Mouse (Mus musculus) MEL (cell line): ENCODE measurements around the gene Ggcx.
"Not testable (repeated sequence)": the region's sequence is repeated elsewhere in the genome, so short reads cannot be mapped to it uniquely, and the experiment has no call there.

ENCODE experiments used
- EP300 ChIP-seq, 2 experiments: IDR thresholded peaks; 2 replicates each; pipeline ENCODE4 v1.6.1; 2011; ENCODE audit warnings: improper control_type of control experiment in 2 of 2, low read length in 2 of 2, low read depth in 1 of 2, mild to moderate bottlenecking in 1 of 2
- HCFC1 ChIP-seq: IDR thresholded peaks from 2 replicates; pipeline ENCODE4 v1.6.1; 2012; ENCODE audit warnings: low read depth, mild to moderate bottlenecking, inconsistent platforms, low read length, improper control_type of control experiment, moderate library complexity
- JUND ChIP-seq: IDR thresholded peaks from 2 replicates; pipeline ENCODE4 v1.6.1; 2011; ENCODE audit warnings: low read depth, mild to moderate bottlenecking, improper control_type of control experiment, low read length
- POLR2A ChIP-seq, 2 experiments: IDR thresholded peaks; 2 replicates each; pipeline ENCODE4 v1.6.1; 2011 to 2012; ENCODE audit warnings: low read length in 2 of 2, mild to moderate bottlenecking in 2 of 2, control low read depth in 1 of 2, improper control_type of control experiment in 1 of 2, low read depth in 1 of 2, moderate library complexity in 1 of 2; ENCODE audit not compliant: control insufficient read depth in 1 of 2, insufficient read depth in 1 of 2, poor library complexity in 1 of 2

DNA sequence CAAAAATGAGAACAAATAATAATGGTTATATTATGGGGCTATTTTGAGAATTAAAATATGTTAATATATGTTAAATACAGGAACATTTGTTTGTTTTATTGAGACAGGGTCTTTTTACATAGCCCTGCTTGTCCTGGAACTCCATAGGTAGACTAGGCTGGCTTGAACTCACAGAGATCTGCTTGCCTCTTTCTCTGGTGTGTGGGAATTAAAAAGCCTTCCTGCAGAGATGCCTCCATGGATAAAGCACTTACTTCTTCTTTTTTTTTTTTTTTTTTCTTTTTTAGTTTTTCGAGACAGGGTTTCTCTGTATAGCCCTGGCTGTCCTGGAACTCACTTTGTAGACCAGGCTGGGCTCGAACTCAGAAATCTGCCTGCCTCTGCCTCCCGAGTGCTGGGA, 64.6 kb downstream of the Ggcx start:
- TF ChIP-seq JUND; HCFC1; POLR2A (IDR thresholded peaks at IDR 0.05; ENCODE audit: control insufficient read depth in 1 of 2, insufficient read depth in 1 of 2, low read depth in 1 of 2, low read length in 2 of 2, poor library complexity in 1 of 2); EP300 (IDR thresholded peaks at IDR 0.05; ENCODE audit: low read depth in 1 of 2, low read length in 2 of 2): not testable (repeated sequence)
